Mouse (Mus musculus): ENCODE data around the gene Rbl2. TPM values are rescaled to one million over a fixed set of nuclear protein-coding genes. Genes with fewer than 3 reads are reported as not detected.

The Rbl2 gene
- total and polyA plus RNA-seq, 3 experiments = 2.9 to 8.4 TPM; not detected in 1

- no peak for TF ChIP-seq MEF2A (IDR thresholded peaks at IDR 0.05; ENCODE audit: extremely low read depth, insufficient replicate concordance, low read depth, low read length, poor library complexity, severe bottlenecking)
- no peak for TF ChIP-seq CHD1 (IDR thresholded peaks at IDR 0.05; ENCODE audit: low read depth, low read length)
- no peak for TF ChIP-seq ZC3H11A (IDR thresholded peaks at IDR 0.05; ENCODE audit: low read depth, low read length)
- no peak for TF ChIP-seq MAX (IDR thresholded peaks at IDR 0.05; ENCODE audit: low read length)
- TF ChIP-seq TAL1 (IDR thresholded peaks at IDR 0.05; ENCODE audit: low read length) = no peak
- no peak for TF ChIP-seq CTCF (IDR thresholded peaks at IDR 0.05 in 2 of 3, conservative IDR thresholded peaks at IDR 0.05 in 1 of 3; ENCODE audit: control insufficient read depth in 1 of 3, insufficient read depth in 1 of 3, low read depth in 2 of 3, low read length in 3 of 3, poor library complexity in 1 of 3, severe bottlenecking in 1 of 3)
- no peak for TF ChIP-seq ZMIZ1 (IDR thresholded peaks at IDR 0.05; ENCODE audit: low read depth, low read length)
- no peak for TF ChIP-seq MXI1 (IDR thresholded peaks at IDR 0.05; ENCODE audit: low read depth, low read length)
- no peak for TF ChIP-seq SIN3A (IDR thresholded peaks at IDR 0.05; ENCODE audit: low read length)
- no peak for TF ChIP-seq RCOR1 (IDR thresholded peaks at IDR 0.05; ENCODE audit: low read depth, low read length)
- no peak for TF ChIP-seq NELFE (IDR thresholded peaks at IDR 0.05; ENCODE audit: low read depth, low read length)
- no peak for TF ChIP-seq POLR2AphosphoS5 (IDR thresholded peaks at IDR 0.05; ENCODE audit: borderline replicate concordance, low read depth, low read length)
- no peak for TF ChIP-seq MAFK (IDR thresholded peaks at IDR 0.05; ENCODE audit: borderline replicate concordance, low read depth, low read length)
- no peak for TF ChIP-seq POLR2A (IDR thresholded peaks at IDR 0.05; ENCODE audit: control insufficient read depth in 1 of 2, insufficient read depth in 1 of 2, low read depth in 1 of 2, low read length in 2 of 2, poor library complexity in 1 of 2)
- no peak for TF ChIP-seq MYC (IDR thresholded peaks at IDR 0.05; ENCODE audit: low read depth, low read length)
- no peak for TF ChIP-seq ZNF384 (IDR thresholded peaks at IDR 0.05; ENCODE audit: low read depth, low read length)
- TF ChIP-seq RAD21 (IDR thresholded peaks at IDR 0.05; ENCODE audit: low read depth, low read length) = no peak
- no peak for DNase-seq (ENCODE audit: low read depth, low spot score)
- Histone ChIP-seq H3K27ac (ENCODE audit: control insufficient read depth, low read depth, low read length) (no peak overlapping the region), H3K9ac (ENCODE audit: control insufficient read depth, low read depth, low read length, poor library complexity, severe bottlenecking) (no peak overlapping the region), H3K4me3 (ENCODE audit: control insufficient read depth in 1 of 2, insufficient read depth in 1 of 2, low read depth in 2 of 2, low read length in 2 of 2) (no peak overlapping the region), H3K36me3 (ENCODE audit: control insufficient read depth in 1 of 2, insufficient read depth in 2 of 2, low read length in 2 of 2) (no peaks in the 10 kb centered on the region), H3K4me1 (ENCODE audit: control insufficient read depth in 1 of 2, insufficient read depth in 2 of 2, low read length in 2 of 2) (no peaks in the 10 kb centered on the region; a peak in 3 of 4 replicates), H3K79me2 (ENCODE audit: control insufficient read depth, insufficient read depth, low read length, poor library complexity) (no peaks in the 10 kb centered on the region), H3K9me3 (replicated peaks; ENCODE audit: insufficient read depth, low read length) (no peaks in the 10 kb centered on the region), H3K27me3 (ENCODE audit: control insufficient read depth in 1 of 2, insufficient read depth in 2 of 2, low read length in 2 of 2) (peaks cover 0 to 1% of the 10 kb centered on the region in 2 experiments; a peak in 2 of 4 replicates)
Measured at GRCm38 (mm10) chr8:91171605-91172004, 101.7 kb downstream of the Rbl2 start.

Other genes starting within 250 kb of the Rbl2 start
- gene Chd9, start 241.7 kb upstream of the Rbl2 start, total RNA-seq (2012; rRNA removed) = 5.9 and 7.9 TPM in 2 replicates
- 10 to 100 TPM; 40.3 to 87.4 TPM for gene Chd9, start 241.7 kb upstream of the Rbl2 start, polyA plus RNA-seq (2012; ENCODE audit: insufficient read depth in 1 of 2, insufficient read length in 2 of 2, low read depth in 1 of 2, low replicate concordance in 2 of 2, missing spikeins in 1 of 2)
- 4.4 and 4.6 TPM in 2 replicates for gene Aktip, start 129.9 kb downstream of the Rbl2 start, total RNA-seq (2012; rRNA removed)
- gene Aktip, start 129.9 kb downstream of the Rbl2 start, polyA plus RNA-seq (2012; ENCODE audit: insufficient read depth in 1 of 2, insufficient read length in 2 of 2, low read depth in 1 of 2, low replicate concordance in 2 of 2, missing spikeins in 1 of 2) = 1 to 10 TPM in 1 of 2 experiments, not detected in 1; 8.5 TPM
- 2.1 and 2.9 TPM in 2 replicates for gene Rpgrip1l, start 243.2 kb downstream of the Rbl2 start, total RNA-seq (2012; rRNA removed)
- gene Rpgrip1l, start 243.2 kb downstream of the Rbl2 start, polyA plus RNA-seq (2012; ENCODE audit: insufficient read depth in 1 of 2, insufficient read length in 2 of 2, low read depth in 1 of 2, low replicate concordance in 2 of 2, missing spikeins in 1 of 2) = 1 to 10 TPM in 1 of 2 experiments, not detected in 1; 3.9 TPM
- 13.5 TPM in 2 replicates for gene Fto, start 243.5 kb downstream of the Rbl2 start, total RNA-seq (2012; rRNA removed)
- 10 to 100 TPM in 1 of 2 experiments, not detected in 1; 41.1 TPM for gene Fto, start 243.5 kb downstream of the Rbl2 start, polyA plus RNA-seq (2012; ENCODE audit: insufficient read depth in 1 of 2, insufficient read length in 2 of 2, low read depth in 1 of 2, low replicate concordance in 2 of 2, missing spikeins in 1 of 2)